Mouse (Mus musculus): ENCODE results near the gene Trp53tg5. TPM values are rescaled to one million over a fixed set of nuclear protein-coding genes. Genes with fewer than 3 reads are reported as not detected.

Trp53tg5 gene
- polyA plus RNA-seq, 1 experiment from 2014 or later, result not detected

Other genes with a start within 250 kb of the Trp53tg5 start
- gene Svs2, start 235.3 kb downstream of the Trp53tg5 start, polyA plus RNA-seq (2014; fragmentation: Nextera tagmentation; extraction: Ambion mirVana), result not detected in 2 replicates
- not detected in 2 replicates for gene Svs3b, start 217.1 kb downstream of the Trp53tg5 start, polyA plus RNA-seq (2014; fragmentation: Nextera tagmentation; extraction: Ambion mirVana)
- not detected in 2 replicates for gene Svs4, start 195.3 kb downstream of the Trp53tg5 start, polyA plus RNA-seq (2014; fragmentation: Nextera tagmentation; extraction: Ambion mirVana)
- not detected in 2 replicates for gene Svs3a, start 184.5 kb downstream of the Trp53tg5 start, polyA plus RNA-seq (2014; fragmentation: Nextera tagmentation; extraction: Ambion mirVana)
- gene Svs6, start 157.0 kb downstream of the Trp53tg5 start, polyA plus RNA-seq (2014; fragmentation: Nextera tagmentation; extraction: Ambion mirVana), result not detected in 2 replicates
- gene Svs5, start 141.0 kb downstream of the Trp53tg5 start, polyA plus RNA-seq (2014; fragmentation: Nextera tagmentation; extraction: Ambion mirVana), result not detected in 2 replicates
- gene Slpi, start 84.6 kb downstream of the Trp53tg5 start, polyA plus RNA-seq (2014; fragmentation: Nextera tagmentation; extraction: Ambion mirVana), result not detected in 2 replicates
- gene Rbpjl, start 70.6 kb downstream of the Trp53tg5 start, polyA plus RNA-seq (2014; fragmentation: Nextera tagmentation; extraction: Ambion mirVana), result 0.06 TPM in 1 of 2 replicates, not detected in the other
- 0.08 and 0.10 TPM in 2 replicates for gene Matn4, start 68.6 kb downstream of the Trp53tg5 start, polyA plus RNA-seq (2014; fragmentation: Nextera tagmentation; extraction: Ambion mirVana)
- 3.9 and 4.2 TPM in 2 replicates for gene Sdc4, start 29.8 kb downstream of the Trp53tg5 start, polyA plus RNA-seq (2014; fragmentation: Nextera tagmentation; extraction: Ambion mirVana)
- gene Sys1, start 16.8 kb downstream of the Trp53tg5 start, polyA plus RNA-seq (2014; fragmentation: Nextera tagmentation; extraction: Ambion mirVana), result 76.3 and 86.6 TPM in 2 replicates
- 6.2 and 8.9 TPM in 2 replicates for gene Gm20458, start 12.8 kb downstream of the Trp53tg5 start, polyA plus RNA-seq (2014; fragmentation: Nextera tagmentation; extraction: Ambion mirVana)
- 3.5 and 4.9 TPM in 2 replicates for gene Dbndd2, start 12.4 kb upstream of the Trp53tg5 start, polyA plus RNA-seq (2014; fragmentation: Nextera tagmentation; extraction: Ambion mirVana)
- gene Pigt, start 23.8 kb upstream of the Trp53tg5 start, polyA plus RNA-seq (2014; fragmentation: Nextera tagmentation; extraction: Ambion mirVana), result 66.8 and 72.2 TPM in 2 replicates
- 5.2 and 5.8 TPM in 2 replicates for gene Wfdc2, start 88.7 kb upstream of the Trp53tg5 start, polyA plus RNA-seq (2014; fragmentation: Nextera tagmentation; extraction: Ambion mirVana)
- gene Spint3, start 99.7 kb upstream of the Trp53tg5 start, polyA plus RNA-seq (2014; fragmentation: Nextera tagmentation; extraction: Ambion mirVana), result not detected in 2 replicates
- gene Wfdc6a, start 111.7 kb upstream of the Trp53tg5 start, polyA plus RNA-seq (2014; fragmentation: Nextera tagmentation; extraction: Ambion mirVana), result not detected in 2 replicates
- gene Eppin, start 119.9 kb upstream of the Trp53tg5 start, polyA plus RNA-seq (2014; fragmentation: Nextera tagmentation; extraction: Ambion mirVana), result not detected in 2 replicates
- gene Wfdc6b, start 139.8 kb upstream of the Trp53tg5 start, polyA plus RNA-seq (2014; fragmentation: Nextera tagmentation; extraction: Ambion mirVana), result not detected in 2 replicates
- gene Wfdc8, start 139.9 kb upstream of the Trp53tg5 start, polyA plus RNA-seq (2014; fragmentation: Nextera tagmentation; extraction: Ambion mirVana), result not detected in 2 replicates
- gene Wfdc16, start 165.1 kb upstream of the Trp53tg5 start, polyA plus RNA-seq (2014; fragmentation: Nextera tagmentation; extraction: Ambion mirVana), result not detected in 2 replicates
- gene Wfdc10, start 182.3 kb upstream of the Trp53tg5 start, polyA plus RNA-seq (2014; fragmentation: Nextera tagmentation; extraction: Ambion mirVana), result not detected in 2 replicates
- gene Wfdc9, start 182.9 kb upstream of the Trp53tg5 start, polyA plus RNA-seq (2014; fragmentation: Nextera tagmentation; extraction: Ambion mirVana), result not detected in 2 replicates
- not detected in 2 replicates for gene Wfdc11, start 200.4 kb upstream of the Trp53tg5 start, polyA plus RNA-seq (2014; fragmentation: Nextera tagmentation; extraction: Ambion mirVana)
- gene Wfdc13, start 211.4 kb upstream of the Trp53tg5 start, polyA plus RNA-seq (2014; fragmentation: Nextera tagmentation; extraction: Ambion mirVana), result not detected in 2 replicates
- gene Spint4, start 224.8 kb upstream of the Trp53tg5 start, polyA plus RNA-seq (2014; fragmentation: Nextera tagmentation; extraction: Ambion mirVana), result not detected in 2 replicates
- not detected in 2 replicates for gene Spint5, start 241.6 kb upstream of the Trp53tg5 start, polyA plus RNA-seq (2014; fragmentation: Nextera tagmentation; extraction: Ambion mirVana)